20 mouse cellular contexts compared by ENCODE assay signal in the genomic region with DNA sequence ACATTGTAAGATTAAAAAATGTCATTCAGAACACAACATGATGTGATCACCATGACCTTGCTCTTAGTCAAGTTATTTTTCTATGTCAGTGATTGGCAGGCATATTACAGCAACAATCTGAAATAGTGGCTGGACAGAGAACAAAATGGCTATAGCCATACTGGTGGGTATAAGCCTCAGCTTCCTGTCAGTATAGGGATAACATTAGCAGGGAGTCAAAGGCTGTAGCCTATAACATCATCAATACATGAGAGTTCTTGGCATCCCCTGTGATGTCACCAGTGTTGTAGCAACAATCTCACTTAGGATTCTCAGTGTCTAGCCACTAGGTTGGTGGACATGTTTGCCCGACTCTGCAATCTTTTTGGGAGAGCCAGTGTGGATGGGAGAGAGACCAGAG. TPM values are rescaled to one million over a fixed set of nuclear protein-coding genes. Genes with fewer than 3 reads are reported as not detected.
DNase-seq lines count a peak whose midpoint lies in the region; TF ChIP-seq lines count a peak whose summit lies in the region.
"Had no signal": no experiment of that assay in that cellular context is flagged by ENCODE, and none has a peak within 500 bp of the region (broad histone marks: within the 10 kb centered on the region; RNA-seq: fewer than 3 reads in every experiment).

A gene (plus strand): TSS at position 301 of the 400 bp plus-strand sequence.

- no peak for TF ChIP-seq CTCF in testis, adult 2 months (IDR thresholded peaks at IDR 0.05; ENCODE audit: control insufficient read depth, insufficient read depth, insufficient replicate concordance, low read depth, low read length)

- peak within 1 kb of the TSS; percentile 32; the same call in 1 of the 2 replicates for H3K27ac ChIP-seq in testis, adult 2 months (ENCODE audit: control insufficient read depth, insufficient read depth, low read depth, low read length)

- H3K27me3 ChIP-seq in testis, adult 2 months (ENCODE audit: control insufficient read depth, insufficient read depth, low read length): no peaks in the 10 kb centered on the region
- H3K27me3 ChIP-seq: CH12.LX, Patski had no signal

- no peak for DNase-seq in testis, postnatal 10 days (ENCODE audit: low spot score)
- DNase-seq: adrenal gland, adult 2 months; adrenal gland, adult 8-10 months; adrenal gland, postnatal 10 days; adrenal gland, postnatal 14 days; adrenal gland, postnatal 25 days; adrenal gland, postnatal 36 days; B cell, adult 2 months; cerebellum, adult 11 months; cerebellum, adult 11-12 months; cerebellum, adult 18-20 months; cerebellum, adult 2 months had no signal

- H3K4me3 ChIP-seq in testis, adult 2 months (ENCODE audit: control insufficient read depth, low read depth, low read length): peak within 1 kb of the TSS; percentile 81

- H3K4me1 ChIP-seq in testis, adult 2 months (ENCODE audit: control insufficient read depth, insufficient read depth, low read length): no peaks in the 10 kb centered on the region; the same call in 1 of the 2 replicates

- TF ChIP-seq POLR2A in testis, adult 2 months (IDR thresholded peaks at IDR 0.05; ENCODE audit: control insufficient read depth, low read depth, low read length): no peak

- H3K36me3 ChIP-seq in testis, adult 2 months (ENCODE audit: control insufficient read depth, insufficient read depth, low read length): no peaks in the 10 kb centered on the region
- H3K36me3 ChIP-seq: G1E had no signal

RNA-seq across cellular contexts. Expression of the gene that starts here (rescaled TPM):
- 2.5 and 4.0 TPM in 2 replicates for polyA plus RNA-seq in testis, adult 2 months (2012; rRNA removed)
- polyA plus RNA-seq: activated CD4-positive, CD25-positive, alpha-beta regulatory T cell, adult 4 months; adrenal gland, adult 2 months; brain, embryonic 14.5 days; C2C12; CD4-positive, CD25-positive, alpha-beta regulatory T cell, adult 4 months; cerebellum, adult 2 months; G1E; Patski had no signal
